Mouse (Mus musculus) layer of hippocampus, adult 2 months (tissue): Measurements from ENCODE around the gene Taf1. TPM values are rescaled to one million over a fixed set of nuclear protein-coding genes. Genes with fewer than 3 reads are reported as not detected.
"Not testable (repeated sequence)": the region's sequence is repeated elsewhere in the genome, so short reads cannot be mapped to it uniquely, and the experiment has no call there.

Experiments used
- DNase-seq, 2 experiments: peaks; one replicate each; pipeline ENCODE4 v3.0.0; 2022; ENCODE audit warnings: low spot score in 2 of 2
- H3K27ac ChIP-seq: fragments of 200-600 bp; 2 replicates; pipeline ENCODE4 v1.8.1; 2022
- H3K4me3 ChIP-seq: fragments of 200-600 bp; 2 replicates; pipeline ENCODE4 v1.8.1; 2022; ENCODE audit warnings: mild to moderate bottlenecking
- CTCF ChIP-seq: fragments of 200-600 bp; conservative IDR thresholded peaks from 2 replicates; pipeline ENCODE4 v1.8.1; 2022; ENCODE audit warnings: antibody characterized with exemption, mild to moderate bottlenecking, moderate library complexity
- long read RNA-seq, 2 experiments: library from polyadenylated mRNA; stranded (forward); transcript quantifications; one replicate each; pipeline ENCODE4 v2.0.0; 2021; ENCODE audit warnings: borderline mapping rate in 2 of 2
- total RNA-seq, 2 experiments: library from RNA; stranded (reverse); gene quantifications; 2 replicates each; pipeline ENCODE4 v1.2.3; 2021

Taf1 gene
- 10 to 100 TPM; 45.0 to 46.4 TPM for total RNA-seq
- long read RNA-seq, experiment 1, full-length matches to known transcripts: 4 of 34 reads
- long read RNA-seq, experiment 1, partial matches to known transcripts: 22 of 34 reads
- long read RNA-seq, experiment 1, other reads (novel, unspliced or antisense): 8 of 34 reads
- long read RNA-seq, experiment 2, full-length matches to known transcripts: 5 of 32 reads
- long read RNA-seq, experiment 2, partial matches to known transcripts: 4 of 32 reads
- long read RNA-seq, experiment 2, other reads (novel, unspliced or antisense): 23 of 32 reads

DNA sequence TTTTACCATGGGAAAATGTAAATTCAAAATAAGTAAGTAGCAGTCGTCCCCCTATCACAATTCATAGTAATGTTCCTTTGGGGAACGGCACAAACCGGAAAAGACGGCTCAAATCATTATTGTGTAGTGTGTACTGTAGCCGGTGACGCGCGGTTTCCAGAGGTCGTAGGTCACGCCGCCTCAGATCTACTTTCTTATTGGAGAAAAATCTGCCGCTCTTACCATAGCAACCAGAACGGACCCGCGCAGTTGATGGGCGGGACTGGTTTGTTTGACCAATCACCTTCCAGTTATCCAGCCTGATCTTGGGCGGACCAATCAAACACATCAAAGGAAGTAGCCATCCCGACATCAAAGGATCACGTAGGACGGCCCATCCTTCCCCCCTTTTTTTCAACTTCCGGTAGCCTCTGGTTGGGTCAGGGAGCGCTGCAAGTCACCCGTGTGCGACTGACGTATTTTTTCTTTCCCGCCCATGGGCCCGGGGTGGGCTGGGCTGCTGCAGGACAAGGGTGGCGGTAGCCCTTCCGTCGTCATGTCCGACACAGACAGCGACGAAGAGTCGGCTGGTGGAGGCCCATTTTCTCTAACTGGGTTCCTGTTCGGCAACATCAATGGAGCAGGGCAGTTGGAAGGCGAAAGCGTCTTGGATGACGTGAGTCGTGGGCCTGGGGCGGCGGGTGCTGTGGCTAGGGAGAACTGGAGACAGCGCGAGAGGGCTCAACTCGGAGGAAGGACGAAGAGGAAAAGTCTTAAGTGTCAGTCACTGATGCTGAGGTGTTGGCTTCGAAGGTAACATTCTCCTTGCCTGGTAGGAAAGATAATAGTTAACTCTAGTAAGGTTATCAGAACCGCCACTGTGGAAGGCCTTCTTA, at the start of gene Taf1:
Taf1 (plus strand) TSS at position 388 of the 875 bp plus-strand sequence.
- TF ChIP-seq CTCF: no peak
- DNase-seq: peak; percentile 83 to 95
- peak within 1 kb of the TSS; percentile 72 for H3K4me3 ChIP-seq
- peak within 1 kb of the TSS; percentile 84 for H3K27ac ChIP-seq

DNA sequence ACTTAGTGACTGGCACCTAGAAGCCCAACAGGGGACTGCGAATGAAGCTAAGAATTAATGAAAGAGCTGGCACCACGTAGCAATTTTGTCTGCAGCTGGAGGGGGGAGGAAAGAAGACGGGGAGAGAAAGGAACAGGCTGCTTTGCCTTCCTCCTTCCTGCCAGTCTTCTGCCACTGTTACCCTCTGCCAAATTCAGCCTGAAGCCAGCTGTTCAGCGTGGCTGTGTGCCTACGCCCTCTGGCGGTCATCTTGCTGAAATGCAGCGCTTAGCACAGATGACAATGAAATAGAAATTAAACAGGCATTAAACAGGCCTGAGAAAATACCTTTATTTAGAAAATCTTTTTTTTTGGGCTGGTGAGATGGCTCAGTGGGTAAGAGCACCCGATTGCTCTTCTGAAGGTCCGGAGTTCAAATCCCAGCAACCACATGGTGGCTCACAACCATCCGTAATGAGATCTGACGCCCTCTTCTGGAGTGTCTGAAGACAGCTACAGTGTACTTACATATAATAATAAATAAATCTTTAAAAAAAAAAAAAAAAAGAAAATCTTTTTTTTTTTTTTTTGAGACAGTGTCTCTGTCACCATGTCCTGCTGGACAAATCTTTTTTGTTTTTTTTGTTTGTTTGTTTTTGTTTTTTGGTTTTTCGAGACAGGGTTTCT, 45.9 kb upstream of the Taf1 start:
- TF ChIP-seq CTCF: peak; percentile 84
- H3K4me3 ChIP-seq: not testable (repeated sequence)
- peak; percentile 56 to 63 for DNase-seq
- peak overlapping the region; percentile 55; the same call in 1 of the 2 replicates for H3K27ac ChIP-seq

DNA sequence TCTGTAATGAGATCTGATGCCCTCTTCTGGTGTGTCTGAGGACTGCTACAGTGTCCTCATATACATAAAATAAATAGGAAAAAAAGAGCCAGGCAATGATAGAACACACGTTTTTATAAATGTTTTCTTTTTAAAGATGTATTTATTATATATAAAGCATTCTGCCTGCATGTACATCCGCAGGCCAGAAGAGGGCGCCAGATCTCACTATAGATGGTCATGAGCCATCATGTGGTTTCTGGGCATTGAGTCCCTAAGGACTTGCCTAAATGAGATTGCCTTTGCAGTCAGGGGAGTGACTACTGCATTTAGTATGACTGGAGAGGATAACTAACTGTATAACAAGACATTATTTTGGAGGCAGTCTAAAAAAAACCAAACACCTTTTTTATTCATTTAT, 27.9 kb upstream of the Taf1 start:
- Histone ChIP-seq H3K27ac (no peak overlapping the region), H3K4me3 (no peak overlapping the region)
- peak; percentile 73 for TF ChIP-seq CTCF
- DNase-seq: no peak

DNA sequence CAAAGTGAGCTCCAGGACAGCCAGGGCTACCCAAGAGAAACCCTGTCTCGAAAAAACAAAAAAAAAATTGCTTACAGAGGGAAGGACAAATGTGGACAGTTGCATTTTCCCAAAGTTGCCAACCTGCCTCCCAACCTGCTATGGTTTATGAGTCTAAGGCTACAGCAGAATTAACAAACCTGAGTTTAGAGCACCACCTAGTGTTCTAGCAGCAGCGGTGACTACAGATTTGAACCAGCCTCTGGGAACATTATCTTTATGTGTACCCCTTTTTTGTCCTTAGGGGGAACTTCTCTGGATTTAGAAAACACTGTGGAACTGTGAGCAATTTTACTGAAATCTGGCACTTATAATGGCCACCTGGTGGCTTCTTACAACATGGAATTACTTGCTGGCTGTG, 16.8 kb upstream of the Taf1 start:
- DNase-seq: peak in 1 of 2 experiments; percentile 27
- no peak overlapping the region for H3K4me3 ChIP-seq
- peak; percentile 75 for TF ChIP-seq CTCF
- no peak overlapping the region for H3K27ac ChIP-seq

DNA sequence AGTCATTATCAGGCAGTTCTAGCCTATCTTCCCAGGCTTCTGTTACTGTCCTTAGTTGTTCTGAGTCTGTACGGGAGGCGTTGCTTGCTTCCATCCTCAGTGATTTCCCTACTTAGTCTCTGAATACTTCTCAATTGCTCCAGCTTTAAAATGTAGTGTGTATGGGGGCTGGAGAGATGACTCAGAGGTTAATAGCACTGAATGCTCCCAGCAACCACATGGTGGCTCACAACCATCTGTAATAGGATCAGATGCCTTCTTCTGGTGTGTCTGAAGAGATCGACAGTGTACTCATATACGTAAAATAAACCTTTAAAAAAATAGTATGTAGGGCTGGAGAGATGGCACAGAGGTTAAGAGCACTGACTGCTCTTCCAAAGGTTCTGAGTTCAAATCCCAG, 14.5 kb upstream of the Taf1 start:
- DNase-seq: no peak
- TF ChIP-seq CTCF: no peak; the same call in 1 of the 2 replicates
- Histone ChIP-seq H3K4me3 (no peak overlapping the region), H3K27ac (no peak overlapping the region)

DNA sequence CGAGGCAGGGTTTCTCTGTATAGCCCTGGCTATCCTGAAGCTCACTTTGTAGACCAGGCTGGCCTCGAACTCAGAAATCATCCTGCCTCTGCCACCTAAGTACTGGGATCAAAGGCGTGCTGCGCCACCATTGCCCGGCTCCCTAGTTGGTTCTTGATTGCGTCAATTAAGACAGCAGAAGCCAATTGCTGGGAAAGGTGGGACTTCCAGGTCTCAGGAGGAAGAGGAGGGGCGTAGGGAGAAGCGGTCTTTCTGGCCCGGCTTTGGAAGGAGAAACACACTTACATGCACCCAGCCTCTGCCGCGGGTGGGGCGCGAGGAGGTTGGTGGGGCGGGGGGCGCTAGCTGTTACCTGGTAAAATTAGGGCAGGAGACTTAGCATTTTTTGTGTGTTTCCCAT, 10.5 kb upstream of the Taf1 start:
- Histone ChIP-seq H3K4me3 (no peak overlapping the region), H3K27ac (no peak overlapping the region)
- DNase-seq: no peak
- TF ChIP-seq CTCF: no peak

DNA sequence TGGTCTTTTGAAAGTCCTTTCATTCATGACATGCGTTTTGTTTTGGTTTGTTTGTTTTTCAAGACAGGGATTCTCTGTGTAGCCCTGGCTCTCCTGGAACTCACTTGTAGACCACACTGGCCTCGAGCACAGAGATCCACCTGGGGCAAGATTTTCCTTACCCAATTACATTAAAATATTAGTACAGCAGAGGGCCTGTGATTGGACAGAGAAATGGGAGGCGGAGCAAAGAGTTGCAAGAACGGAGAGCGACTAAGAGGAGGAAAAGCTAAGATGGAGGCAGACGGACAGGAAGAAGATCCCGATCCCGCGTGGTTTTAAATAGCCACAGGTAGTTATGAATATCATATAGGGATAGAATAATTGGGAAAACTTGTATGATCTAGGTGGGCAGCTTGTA, 5.2 kb upstream of the Taf1 start:
- Histone ChIP-seq H3K4me3 (peak overlapping the region; percentile 9; the same call in 1 of the 2 replicates), H3K27ac (no peak overlapping the region)
- no peak for TF ChIP-seq CTCF
- DNase-seq: no peak

DNA sequence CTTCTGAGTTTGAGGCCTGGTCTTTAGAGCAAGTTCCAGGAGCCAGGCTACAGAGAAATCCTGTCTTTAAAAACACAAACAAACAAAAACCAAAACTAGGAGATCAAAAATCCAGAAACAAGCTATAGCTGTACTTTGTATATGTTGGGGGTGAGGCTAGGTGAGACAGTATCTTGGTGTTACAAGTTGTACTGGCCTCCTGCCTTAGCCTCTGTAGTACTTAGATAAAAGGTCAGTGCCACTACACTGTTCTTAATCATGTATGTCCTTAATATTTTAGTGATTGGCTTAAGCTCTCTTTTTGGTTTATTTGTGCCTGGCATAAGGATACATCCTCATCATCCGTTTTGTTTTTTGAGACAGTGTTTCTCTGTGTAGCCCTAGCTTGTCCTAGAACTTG, 52.9 kb downstream of the Taf1 start:
- no peak for TF ChIP-seq CTCF
- DNase-seq: no peak
- Histone ChIP-seq H3K4me3 (no peak overlapping the region), H3K27ac (no peak overlapping the region)

DNA sequence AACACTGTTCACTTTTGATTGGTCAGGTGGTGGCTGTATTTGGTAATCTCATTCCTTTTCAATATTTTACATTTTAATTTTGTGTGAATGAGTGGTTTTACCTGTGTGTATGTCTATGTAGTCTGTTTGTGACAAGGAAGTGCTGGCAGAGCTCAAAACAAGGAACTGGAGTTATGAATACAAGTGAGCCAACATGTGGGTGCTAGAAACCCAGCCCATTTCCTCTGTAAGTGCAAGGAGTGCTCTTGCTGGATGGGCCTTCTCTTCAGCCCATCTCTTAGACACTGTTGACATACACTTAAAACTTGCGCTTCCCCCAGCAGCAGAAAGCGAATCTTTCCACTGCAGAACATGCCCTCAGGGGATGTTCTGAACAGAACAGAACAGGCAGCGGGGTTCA, 83.6 kb downstream of the Taf1 start:
- no peak for TF ChIP-seq CTCF
- Histone ChIP-seq H3K27ac (no peak overlapping the region), H3K4me3 (no peak overlapping the region)
- DNase-seq: no peak

DNA sequence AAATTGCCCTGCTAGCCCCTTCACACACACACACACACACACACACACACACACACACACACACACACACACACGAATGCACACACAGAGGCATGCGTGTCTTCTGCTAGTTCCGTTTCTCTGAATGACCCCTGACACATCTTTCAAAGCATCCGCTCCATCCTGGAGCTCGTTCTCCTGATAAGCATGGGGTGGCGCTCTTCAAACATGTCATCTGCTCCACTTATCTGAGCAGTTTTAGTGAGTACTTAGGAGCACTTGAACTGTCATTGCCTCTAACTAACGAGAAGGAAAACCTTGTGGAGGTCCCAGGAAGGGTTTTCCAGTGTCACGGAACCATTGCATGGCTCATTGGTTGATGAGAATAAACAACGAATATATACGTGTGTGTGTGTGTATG, 85.4 kb downstream of the Taf1 start:
- DNase-seq: no peak
- no peak for TF ChIP-seq CTCF
- no peak overlapping the region for H3K4me3 ChIP-seq
- no peak overlapping the region for H3K27ac ChIP-seq

DNA sequence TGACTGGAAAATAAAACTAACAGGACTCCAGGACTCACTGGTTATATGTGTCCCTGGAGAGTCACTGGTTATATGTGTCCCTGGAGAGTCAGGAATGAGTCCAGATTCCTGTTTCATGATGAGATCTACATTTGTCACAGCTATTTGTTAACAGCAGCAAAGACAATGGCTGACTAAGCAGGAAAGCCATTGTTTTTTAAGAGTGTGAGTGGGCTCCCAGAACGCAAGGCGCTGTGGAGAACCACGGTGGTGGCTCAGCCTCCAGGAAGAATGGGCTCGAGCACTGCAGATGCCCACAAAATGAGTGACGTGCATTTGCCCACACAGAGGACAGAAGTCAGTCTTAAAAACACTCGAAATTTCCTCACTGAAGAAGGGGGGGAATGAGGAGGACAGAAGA, 87.8 kb downstream of the Taf1 start:
- DNase-seq: peak in 1 of 2 experiments; percentile 7
- Histone ChIP-seq H3K27ac (no peak overlapping the region), H3K4me3 (no peak overlapping the region)
- no peak for TF ChIP-seq CTCF

DNA sequence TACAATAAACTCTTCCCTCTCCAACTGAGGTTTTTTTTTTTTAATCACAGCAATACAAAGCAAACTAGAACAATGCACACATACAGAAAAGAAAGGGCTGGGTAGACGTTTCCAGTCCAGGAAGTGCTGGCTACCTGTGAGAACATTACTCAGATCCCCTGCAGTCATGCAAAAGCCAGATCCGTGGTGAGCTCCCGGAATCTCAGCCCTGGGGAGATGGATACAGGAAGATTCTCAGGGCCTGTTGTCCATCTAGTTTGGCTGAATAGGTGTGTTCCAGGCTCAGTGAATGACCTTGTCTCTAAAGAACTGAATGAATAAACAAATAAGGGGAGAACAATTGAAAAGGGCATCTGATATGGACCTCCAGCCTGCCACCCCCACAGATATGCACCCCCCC, 90.0 kb downstream of the Taf1 start:
- TF ChIP-seq CTCF: no peak
- no peak overlapping the region for H3K4me3 ChIP-seq
- DNase-seq: no peak
- no peak overlapping the region for H3K27ac ChIP-seq
